Mouse (Mus musculus): ENCODE results near the gene Dph7.

The Dph7 gene

DNA sequence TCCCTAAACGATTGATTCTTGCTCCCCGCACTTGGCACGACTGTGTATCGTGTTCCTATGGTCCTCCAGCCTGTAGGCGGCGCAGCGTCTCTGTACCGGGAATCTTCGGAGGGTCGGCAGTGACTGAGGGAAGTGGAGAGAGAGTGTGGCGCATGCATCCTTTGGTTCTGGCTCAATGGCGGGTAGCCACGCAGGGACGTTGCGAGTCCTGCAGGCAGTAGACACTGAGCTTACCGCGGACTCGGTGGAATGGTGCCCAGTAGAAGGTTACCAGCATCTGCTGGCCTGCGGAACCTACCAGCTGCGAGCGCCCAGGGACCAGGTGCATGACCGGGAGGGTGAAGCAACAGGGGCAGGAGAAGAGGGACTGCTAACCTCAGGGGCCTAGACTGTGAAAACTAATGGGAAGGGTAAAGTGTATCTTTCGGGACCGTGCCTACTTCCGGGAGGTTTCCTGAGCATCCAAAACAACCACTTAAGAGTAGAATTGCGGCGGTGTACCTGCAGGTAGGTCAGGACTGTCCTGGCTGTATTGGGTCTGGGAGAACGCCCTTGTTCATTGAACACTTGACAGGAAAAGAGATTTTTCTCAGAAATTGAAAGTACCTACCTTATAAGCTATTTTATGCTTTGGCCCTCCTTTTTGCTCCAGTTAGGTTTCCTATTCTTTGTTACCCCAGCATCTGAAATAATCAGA, at the start of gene Dph7:
Gene Dph7 (plus strand): TSS at position 97 of the 697 bp plus-strand sequence.
- peak; percentile 93 for DNase-seq (ENCODE audit: low read depth)

DNA sequence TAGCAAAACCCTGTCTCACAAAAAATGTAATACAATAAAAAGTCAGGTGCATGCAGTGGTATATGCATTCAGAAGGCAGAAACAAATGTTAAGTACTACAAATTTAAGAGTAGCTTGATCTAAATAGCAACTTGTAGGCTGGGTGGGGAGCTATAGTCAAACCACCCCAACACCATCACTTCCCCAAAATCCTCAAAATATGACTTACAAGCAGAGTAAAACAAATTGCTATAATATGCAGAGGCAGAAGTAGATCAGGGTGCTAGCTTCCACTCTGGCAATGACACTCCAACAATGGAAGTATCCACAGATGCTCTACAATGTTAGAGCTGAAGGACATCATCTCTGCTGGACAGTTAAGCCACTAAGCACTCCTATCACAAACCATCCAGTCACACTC, 49.6 kb upstream of the Dph7 start:
- no peak for DNase-seq (ENCODE audit: low read depth)

DNA sequence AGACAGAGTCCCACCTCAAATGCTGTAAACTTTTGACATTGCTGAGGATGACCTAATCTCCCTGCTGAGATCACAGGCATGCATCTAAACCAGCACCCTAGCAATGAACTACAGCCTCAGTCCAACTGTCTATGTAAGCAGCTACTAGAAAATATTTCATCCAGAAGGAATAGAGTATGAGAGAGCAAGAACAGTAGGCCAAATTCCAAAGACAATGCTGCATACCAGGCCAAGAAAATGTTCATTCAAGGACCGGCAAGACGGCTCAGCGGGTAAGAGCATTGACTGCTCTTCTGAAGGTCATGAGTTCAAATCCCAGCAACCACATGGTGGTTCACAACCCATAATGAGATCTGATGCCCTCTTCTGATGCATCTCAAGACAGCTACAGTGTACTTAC, 47.4 kb upstream of the Dph7 start:
- no peak for DNase-seq (ENCODE audit: low read depth)

DNA sequence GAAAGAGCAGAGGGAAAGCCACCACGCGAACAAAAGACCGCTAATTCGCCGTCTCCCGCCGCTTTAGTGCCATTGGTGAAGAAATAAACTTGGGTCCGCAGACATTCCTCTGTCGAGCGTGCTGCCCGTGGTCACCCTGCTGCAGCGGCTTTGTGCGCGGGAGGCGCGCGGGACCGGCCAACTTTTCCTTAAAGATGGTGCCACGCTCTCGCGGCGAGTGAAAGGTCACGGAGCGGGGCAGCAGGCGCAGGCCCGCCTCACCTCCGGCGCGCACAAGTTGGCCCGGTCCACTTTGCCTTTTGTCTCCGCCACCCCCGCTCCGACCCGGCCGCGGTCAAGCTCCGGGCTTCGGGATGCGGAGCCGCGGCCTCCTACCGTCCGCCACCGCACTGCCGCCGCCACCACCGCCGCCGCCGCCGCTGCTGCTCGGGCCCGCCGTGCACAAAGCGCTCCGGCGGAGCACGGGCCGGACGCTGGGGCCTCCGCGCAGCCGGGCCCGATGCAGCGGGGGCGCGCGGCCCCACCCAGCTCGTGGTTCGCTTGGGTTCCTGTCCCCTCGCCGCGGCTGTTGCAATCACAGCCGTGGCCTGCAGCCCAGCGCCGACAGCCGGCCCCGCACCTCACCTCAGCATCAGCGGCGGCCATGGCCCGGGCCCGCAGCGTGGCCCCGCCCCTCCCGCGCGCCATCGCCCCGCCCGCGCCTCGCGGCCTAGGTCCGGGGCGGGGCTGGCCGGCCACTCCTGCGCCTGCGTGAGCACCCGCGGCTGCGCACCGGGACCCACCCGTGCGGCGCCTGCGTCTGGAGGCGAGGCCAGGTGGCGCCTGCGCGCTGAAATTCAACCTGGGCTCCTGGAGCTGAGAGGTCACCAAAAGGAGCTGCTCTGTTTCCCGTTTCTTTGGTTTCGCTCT, 43.0 kb upstream of the Dph7 start, which contains the start of gene Ehmt1:
Gene Ehmt1 (minus strand): TSS at position 685 of the 909 bp plus-strand sequence.
- peak; percentile 96 for DNase-seq (ENCODE audit: low read depth)

DNA sequence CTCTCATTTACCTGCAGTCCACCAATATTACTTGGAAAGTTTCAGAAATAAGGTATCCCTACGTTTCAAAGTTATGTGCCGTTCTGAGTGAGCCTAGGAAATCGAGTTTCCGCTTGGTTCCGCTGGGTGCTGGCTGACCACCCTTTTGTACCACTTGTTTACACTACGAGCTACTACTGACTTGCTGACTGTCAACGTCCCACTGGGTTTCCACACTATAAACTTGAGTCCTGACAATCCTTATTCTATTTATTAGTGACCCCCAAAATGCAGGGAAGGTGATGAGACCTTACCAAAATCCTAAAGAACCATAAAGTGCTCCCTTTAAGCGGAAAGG, 42.4 kb upstream of the Dph7 start:
- DNase-seq (ENCODE audit: low read depth) = no peak

DNA sequence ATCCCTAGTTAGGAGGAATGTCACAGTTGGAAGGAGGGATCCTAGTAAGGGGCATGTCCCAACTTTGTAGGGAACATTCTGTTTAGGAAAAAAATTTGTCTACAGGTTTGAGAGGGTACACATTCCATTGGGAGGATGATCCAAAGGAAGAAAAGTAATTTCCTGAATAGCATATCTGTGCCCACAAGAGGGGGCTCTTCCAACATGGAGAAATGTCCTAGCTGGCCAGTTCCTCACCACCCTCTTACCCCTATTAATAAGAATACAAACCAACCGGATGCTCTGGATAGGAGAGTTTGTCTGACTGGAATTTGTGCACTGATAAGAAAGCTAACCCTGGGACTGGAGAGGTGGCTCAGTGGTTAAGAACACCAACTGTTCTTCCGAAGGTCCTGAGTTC, 38.6 kb upstream of the Dph7 start:
- DNase-seq (ENCODE audit: low read depth) = peak; percentile 36

DNA sequence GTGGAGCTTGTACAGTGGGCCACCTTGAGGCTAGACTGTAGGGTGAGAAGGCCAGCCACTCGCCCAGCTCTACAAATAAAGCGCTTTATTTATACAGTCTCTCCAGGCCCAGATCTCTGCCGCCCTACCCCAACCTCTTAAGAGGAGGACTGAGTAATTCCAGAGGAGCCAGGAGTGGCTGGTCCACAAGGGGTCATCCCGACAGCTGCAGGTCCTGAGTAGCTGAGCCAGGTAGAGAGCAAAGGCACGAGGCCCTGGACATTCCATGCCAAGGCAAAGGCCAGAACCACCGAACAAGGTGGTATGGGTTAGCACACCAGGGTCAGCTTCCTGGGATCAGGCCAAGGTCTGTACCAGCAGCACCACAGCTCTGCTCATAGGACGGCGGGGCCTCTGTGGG, 36.9 kb upstream of the Dph7 start:
- no peak for DNase-seq (ENCODE audit: low read depth)

DNA sequence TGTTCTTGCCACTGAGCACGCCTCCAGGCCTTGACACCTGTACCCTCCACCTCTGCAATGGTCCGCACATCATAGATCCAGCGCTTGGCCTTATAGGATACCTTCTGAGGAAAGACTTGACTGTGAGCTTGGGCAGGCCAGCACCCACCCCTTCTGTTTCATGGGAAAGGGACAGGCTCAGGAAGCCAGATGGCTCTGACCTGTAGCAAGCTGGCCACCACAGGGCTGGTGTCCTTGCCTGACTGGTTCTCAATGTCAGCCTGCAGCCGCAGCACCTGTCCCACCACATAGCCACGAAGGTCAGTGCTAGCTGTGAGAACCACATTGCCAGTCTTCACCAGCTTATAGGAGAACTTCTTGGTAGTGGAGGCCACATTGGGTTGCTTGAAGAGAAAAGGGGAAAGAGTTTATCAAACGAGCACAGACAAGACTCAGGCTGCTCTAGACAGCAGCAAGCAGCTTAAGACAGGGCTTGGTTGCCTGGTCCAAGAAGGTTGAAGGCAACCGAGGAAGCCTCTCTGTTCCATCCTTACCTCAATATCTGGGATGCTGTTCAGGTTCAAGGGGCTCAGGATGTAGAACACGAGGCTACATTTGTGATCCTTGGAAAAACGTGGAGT, 35.7 kb upstream of the Dph7 start:
- no peak for DNase-seq (ENCODE audit: low read depth)

DNA sequence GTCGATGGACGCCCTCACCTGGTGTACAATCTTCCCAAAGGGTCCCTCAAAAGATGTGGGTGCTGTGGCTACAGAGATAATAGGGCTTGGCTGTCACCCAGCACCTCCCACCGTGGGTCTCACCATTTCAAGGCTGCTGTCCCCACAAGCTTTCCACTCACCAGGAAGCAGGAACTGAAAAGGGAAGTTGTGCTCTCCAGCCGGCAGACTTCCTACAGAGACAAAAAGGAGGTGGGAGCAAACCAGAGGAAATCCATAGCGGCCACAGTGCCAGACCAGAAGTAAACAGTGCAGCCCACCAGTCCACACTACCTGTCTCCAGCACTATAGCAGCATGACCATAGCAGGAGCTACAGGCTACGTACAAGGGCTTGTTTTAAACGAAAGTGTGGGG, 35.2 kb upstream of the Dph7 start:
- DNase-seq (ENCODE audit: low read depth) = no peak

DNA sequence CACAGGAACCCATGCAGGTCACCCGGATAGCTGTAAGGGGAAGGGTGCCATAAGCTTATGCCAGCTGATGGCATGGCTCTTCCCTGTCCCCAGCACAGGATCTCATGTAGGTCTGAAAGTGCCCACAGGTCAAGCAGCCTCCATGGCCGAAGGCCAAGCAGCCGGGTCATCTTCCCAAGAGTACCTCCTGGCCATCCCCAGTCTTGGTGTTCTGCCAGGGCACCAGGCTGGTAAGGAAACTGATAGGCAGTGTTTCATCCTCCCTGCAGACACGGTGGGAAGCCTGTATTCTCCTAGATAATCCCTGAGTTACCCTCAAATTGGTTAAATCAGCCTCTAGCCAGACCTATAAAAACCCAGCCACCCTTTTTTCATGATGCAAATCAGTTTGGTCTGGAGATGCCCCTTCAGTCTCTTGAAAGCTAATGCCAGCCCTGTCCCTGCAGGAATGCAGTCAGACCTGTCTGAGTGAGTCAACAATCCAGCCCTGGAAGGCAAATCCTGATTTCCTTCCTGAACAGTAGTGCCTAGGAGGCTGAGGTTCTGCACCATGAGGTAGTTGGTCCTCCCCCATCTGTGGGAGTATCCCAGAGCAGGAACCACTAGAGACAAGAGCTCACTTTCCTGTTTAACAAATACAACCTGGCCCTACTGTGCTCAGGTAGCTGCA, 34.3 kb upstream of the Dph7 start:
- DNase-seq (ENCODE audit: low read depth) = no peak

DNA sequence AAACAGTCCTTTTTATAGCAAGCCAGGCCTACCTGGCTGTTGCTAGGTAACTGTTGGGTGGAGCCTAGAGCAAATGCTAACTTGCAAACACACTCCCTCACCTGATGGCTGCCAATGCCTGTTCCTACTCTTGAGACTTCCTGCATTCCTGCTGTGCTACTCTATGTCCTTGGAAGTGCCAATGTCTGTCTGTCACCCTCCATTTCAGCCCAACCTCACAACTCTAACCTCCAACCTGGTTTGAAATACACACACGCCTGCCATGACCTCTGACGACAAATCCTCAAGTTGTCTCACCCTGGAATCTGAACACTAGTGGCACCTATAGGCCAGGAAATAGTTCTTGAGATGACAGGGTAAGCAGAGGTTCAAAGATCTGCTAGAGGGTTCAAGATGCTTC, 33.1 kb upstream of the Dph7 start:
- peak; percentile 64 for DNase-seq (ENCODE audit: low read depth)

DNA sequence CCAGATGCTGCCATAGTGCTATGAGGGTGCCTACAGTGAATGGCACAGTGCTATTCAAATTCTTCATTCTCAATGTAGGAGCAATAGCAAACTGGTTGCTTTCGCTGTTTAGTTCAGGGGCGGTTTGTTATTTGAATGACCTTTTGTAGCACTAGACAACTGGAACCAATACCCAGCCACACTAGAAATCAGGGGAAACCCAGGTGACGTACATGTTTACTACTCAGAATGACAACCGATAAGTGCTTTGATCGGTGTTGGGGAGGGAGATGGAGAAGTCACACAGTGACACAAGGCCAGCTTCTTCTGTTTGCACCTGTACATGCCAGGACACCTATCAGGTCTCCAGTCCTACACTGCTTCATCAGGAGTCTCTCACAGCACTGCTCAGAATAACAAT, 32.6 kb upstream of the Dph7 start:
- peak; percentile 84 for DNase-seq (ENCODE audit: low read depth)

DNA sequence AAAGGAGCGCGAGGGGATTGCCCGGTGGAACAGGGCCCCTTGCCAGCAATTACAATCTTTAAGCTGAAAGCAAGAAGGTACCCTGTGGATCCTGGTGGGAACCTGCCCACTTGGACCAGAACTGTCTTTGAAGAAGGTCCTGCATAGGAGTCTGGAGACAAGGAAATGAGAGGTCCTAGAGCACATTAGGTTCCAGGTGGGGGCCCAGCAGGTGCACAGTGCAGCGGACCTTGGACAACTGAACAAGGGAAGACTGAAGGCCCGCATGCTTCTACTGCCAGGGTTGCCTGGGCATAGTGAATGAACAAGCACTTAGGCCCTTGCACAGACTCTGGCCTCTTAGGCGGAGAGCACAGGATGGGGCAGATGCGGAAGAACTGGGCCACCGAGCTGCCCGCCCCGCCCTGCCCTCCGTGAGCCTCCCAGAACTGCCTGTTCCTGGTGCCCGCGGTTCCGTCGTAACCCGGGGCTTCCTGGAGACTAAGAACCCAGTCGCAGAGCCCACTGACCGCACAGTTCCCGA, 27.7 kb upstream of the Dph7 start:
- DNase-seq (ENCODE audit: low read depth) = no peak

DNA sequence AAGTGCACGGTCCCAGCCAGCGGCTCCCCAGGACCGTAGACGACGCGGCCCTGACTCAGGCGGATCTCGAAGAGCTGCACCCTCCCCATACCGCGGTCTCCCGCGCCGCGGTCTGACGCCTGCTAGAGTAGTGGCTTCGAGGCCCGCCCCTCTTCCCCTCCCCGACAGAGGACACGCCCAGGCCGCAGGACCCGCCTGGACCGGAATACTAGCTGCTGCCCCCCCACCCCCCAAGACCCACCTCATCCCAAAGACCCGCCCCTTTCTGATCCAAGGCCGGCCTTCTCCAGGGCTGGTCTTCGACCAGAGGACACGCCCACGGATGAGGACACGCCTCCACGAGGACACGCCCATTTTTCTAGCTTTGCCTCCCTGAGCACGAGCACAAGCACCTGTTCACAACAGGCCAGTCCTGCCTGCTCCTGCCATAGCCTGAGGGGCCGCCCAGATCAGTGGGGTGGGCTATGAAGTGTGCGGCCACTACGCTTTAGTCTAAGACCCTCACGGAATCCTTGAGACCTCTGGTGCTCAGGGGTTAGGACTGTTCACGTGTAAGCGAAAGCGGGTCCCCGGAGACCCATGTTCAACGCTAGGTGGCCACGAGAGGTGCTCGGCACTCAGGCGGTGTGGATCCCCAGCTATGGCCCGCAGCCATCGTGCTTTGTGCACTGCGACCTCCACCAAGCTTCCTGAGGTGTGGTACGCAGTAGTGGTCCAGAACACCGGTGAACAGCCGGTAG, 27.0 kb upstream of the Dph7 start, which contains the start of gene Arrdc1:
Gene Arrdc1 (minus strand): TSS at position 196 of the 740 bp plus-strand sequence.
- DNase-seq (ENCODE audit: low read depth) = peak; percentile 99

DNA sequence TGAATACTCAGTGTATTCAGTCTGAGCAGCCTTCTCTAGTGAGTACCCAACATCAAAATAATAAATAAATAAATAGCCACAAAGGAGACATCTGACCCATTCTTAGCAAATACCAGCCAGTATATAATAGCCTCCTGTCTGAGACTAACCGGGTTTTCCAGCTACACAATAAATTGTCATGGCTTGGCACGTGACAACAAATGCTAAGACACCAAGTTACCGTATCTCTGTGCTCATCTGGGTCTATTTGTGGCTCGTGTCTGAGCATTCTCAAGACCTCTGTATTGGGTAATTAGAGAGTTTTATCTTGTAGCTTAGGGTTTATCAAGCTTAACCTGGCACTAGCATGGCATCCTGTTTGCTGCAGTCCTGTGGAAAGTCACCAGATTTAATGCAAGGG, 20.1 kb upstream of the Dph7 start:
- DNase-seq (ENCODE audit: low read depth) = no peak

DNA sequence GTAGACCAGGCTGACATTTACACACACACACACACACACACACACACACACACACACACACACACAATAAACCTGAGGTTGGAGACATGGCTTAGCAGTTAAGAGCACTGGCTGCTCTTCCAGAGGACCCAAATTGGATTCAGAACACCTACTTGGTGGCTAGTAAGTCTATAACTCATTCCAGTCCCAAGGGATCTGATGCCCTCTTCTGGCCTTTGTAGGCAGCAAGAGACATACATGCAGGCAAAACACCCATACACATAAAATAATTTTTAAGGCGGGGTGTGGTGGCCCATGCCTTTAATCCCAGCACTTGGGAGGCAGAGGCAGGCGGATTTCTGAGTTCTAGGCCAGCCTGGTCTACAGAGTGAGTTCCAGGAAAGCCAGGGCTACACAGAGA, 17.9 kb upstream of the Dph7 start:
- peak; percentile 69 for DNase-seq (ENCODE audit: low read depth)

DNA sequence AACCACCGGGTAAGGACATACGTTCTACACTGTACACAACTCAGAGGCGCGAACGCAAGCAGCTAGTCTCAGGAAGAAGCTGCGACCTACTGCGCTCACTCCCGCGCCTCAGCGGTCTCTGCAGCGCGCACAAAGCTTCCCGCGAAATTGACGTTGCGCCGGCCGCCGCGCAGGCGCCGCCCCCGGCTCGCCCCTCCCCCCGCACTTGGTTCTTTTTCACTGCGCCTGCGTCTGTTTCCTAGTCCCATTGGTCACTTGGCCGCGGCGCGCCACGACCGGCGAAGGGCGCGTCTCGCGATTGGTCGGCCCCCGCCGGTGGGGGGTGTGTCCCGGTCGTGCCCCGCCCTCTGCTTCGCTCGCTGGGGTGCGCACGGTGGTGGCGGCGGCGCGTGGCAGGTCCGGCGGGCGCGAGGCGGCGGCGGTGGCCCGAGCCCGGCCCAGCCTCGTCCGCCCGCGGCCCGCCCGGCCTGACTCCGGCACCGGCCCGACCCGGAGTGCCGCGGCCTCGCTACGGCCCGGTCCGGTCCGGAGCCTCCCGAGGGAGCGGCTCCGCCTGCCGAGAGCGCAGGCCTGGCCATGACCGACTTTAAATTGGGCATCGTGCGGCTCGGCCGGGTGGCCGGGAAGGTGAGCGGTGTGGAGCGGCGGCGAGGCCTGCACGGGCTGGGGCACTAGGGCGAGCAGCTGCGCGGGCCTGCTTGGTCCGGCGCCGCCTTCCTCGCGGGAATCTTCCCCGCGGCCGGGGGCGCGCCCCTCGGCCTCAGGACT, 12.6 kb upstream of the Dph7 start, which contains the start of gene Zmynd19:
Gene Zmynd19 (plus strand): TSS at position 372 of the 768 bp plus-strand sequence.
- peak; percentile 98 for DNase-seq (ENCODE audit: low read depth)

DNA sequence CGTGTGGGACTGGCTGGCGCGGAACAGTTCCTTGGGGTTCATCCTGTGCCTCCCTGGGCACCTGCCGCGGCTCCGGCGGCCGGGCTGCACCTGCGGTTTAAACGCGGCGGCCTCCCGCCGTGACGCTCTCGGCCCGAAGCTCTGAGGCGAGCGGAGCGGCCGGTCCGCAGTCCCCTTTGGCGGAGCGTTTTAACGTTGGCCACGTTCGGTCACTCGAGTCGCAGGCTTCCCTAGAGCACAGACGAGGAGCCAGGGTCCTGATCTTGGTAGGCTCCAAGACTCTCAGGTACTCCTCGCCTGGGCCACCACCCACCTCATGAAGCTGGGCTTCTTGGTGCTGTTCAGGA, 12.0 kb upstream of the Dph7 start:
- DNase-seq (ENCODE audit: low read depth) = peak; percentile 55

DNA sequence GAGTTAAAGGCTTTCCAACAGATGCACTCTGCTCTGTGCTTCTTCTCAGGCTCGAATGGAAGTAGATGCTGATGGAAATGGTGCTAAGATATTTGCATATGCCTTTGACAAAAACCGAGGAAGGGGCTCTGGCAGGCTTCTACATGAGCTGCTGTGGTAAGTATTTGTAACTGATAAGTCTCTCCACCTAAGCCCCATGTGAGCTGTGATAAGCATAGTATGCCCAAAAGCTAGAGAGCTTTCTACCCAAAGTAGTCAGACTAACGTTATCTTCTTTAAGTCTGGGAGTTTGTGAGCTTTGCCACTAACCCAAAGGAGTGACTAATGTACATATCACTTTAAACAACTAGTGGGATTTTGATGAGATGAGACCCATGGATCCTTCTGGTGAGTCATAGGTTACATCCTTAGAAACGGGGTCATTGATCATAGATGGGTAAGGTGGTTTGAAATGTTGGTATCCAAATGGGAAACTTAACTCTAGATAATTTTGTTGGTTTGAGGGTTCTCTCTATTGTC, 9.6 kb upstream of the Dph7 start:
- no peak for DNase-seq (ENCODE audit: low read depth)

DNA sequence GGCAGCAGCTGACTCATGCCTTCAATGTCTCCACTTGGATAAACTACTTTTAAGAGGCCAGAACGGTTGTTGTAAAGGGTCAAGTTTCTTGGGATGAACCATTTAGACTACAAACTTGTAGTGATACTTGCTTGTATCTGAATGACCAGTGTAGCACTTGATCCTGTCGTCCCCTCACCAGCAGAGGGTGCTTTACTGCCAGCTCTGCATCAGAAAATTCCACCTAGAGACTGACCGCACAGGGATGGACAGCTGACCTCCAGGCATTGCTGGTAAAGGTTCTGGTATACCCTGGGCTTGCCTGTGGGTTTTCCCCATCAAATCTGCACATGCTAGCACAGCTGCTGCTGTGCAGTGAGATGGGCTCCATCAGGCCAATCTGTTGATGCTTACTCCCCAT, 1.3 kb upstream of the Dph7 start:
- DNase-seq (ENCODE audit: low read depth) = no peak

Data from induced T-regulatory cell, adult 2 months (primary cell).